Mouse (Mus musculus) embryonic facial prominence, embryonic 14.5 days (tissue): ENCODE results near the gene Sdc4. TPM values are rescaled to one million over a fixed set of nuclear protein-coding genes. Genes with fewer than 3 reads are reported as not detected.

Source experiments
- ATAC-seq: fragments of 200-750 bp; cut with Nextera tagmentation; 2 replicates; pipeline ENCODE4 v1.8.0; 2017; ENCODE audit warnings: low read depth, moderate number of reproducible peaks, moderate TSS enrichment
- DNase-seq: peaks from one replicate; pipeline ENCODE4 v3.0.0-alpha.2; 2015; ENCODE audit warnings: low spot score
- H3K27ac ChIP-seq: fragments of 300-500 bp; sonication (generic); replicated peaks from 2 replicates; pipeline ENCODE4 v1.5.1; 2014; ENCODE audit warnings: low read depth, mild to moderate bottlenecking, low read length, moderate library complexity
- H3K27me3 ChIP-seq: fragments of 300-500 bp; sonication (generic); replicated peaks from 2 replicates; pipeline ENCODE4 v1.6.1; 2014; ENCODE audit warnings: low read length; ENCODE audit not compliant: control insufficient read depth, insufficient read depth
- H3K36me3 ChIP-seq: fragments of 300-500 bp; sonication (generic); 2 replicates; pipeline ENCODE4 v1.6.1; 2014; ENCODE audit warnings: low read length, mixed read lengths; ENCODE audit not compliant: control insufficient read depth, insufficient read depth
- H3K4me1 ChIP-seq: fragments of 300-500 bp; sonication (generic); 2 replicates; pipeline ENCODE4 v1.6.1; 2014; ENCODE audit warnings: antibody characterized with exemption, low read length; ENCODE audit not compliant: control insufficient read depth, insufficient read depth
- H3K4me2 ChIP-seq: fragments of 300-500 bp; sonication (generic); 2 replicates; pipeline ENCODE4 v1.6.1; 2014; ENCODE audit warnings: low read depth, mild to moderate bottlenecking, low read length, moderate library complexity, mixed read lengths
- H3K4me3 ChIP-seq: fragments of 300-500 bp; sonication (generic); 2 replicates; pipeline ENCODE4 v1.5.1; 2014; ENCODE audit warnings: low read depth, mild to moderate bottlenecking, low read length
- H3K9ac ChIP-seq: fragments of 300-500 bp; sonication (generic); 2 replicates; pipeline ENCODE4 v1.6.1; 2014; ENCODE audit warnings: low read depth, mild to moderate bottlenecking, low read length, moderate library complexity, mixed read lengths
- H3K9me3 ChIP-seq: fragments of 300-500 bp; sonication (generic); 2 replicates; pipeline ENCODE4 v1.6.1; 2016; ENCODE audit warnings: low read length; ENCODE audit not compliant: control insufficient read depth
- WGBS: fragments of 180-500 bp; shearing (Covaris S2); extraction: QIAGEN DNeasy Blood & Tissue Kit; methylation state at CpG from one replicate; pipeline ENCODE4 v1.1.7; 2014; 5-methylcytosine and 5-hydroxymethylcytosine counted together
- polyA plus RNA-seq: library from polyadenylated mRNA; unstranded; fragments of >200 nt; fragmentation: Nextera tagmentation; extraction: Ambion mirVana; gene quantifications from 2 replicates; pipeline ENCODE4 v1.2.1, GENCODE M21; 2014

Gene Sdc4
- polyA plus RNA-seq, 1 experiment from 2014 or later, result 57.1 TPM

GRCm38 (mm10) chr2:164453887-164454500 lies 10.3 kb upstream of the Sdc4 start:
- no peak for DNase-seq

GRCm38 (mm10) chr2:164453047-164453757 lies 9.5 kb upstream of the Sdc4 start:
- Histone ChIP-seq H3K36me3 (no peaks in the 10 kb centered on the region), H3K4me2 (no peak overlapping the region), H3K9ac (no peak overlapping the region), H3K27me3 (no peaks in the 10 kb centered on the region), H3K4me3 (no peak overlapping the region), H3K4me1 (peaks cover 30% of the 10 kb centered on the region), H3K9me3 (peaks cover 4% of the 10 kb centered on the region; the same call in 1 of the 2 replicates), H3K27ac (no peak overlapping the region)
- WGBS, result 72% methylated on average over 14 of the region's 14 CpGs
- ATAC-seq, result no peak
- DNase-seq, result no peak

More at GRCm38 (mm10) chr2:164453887-164454500, 10.3 kb upstream of the Sdc4 start:
- WGBS, result 59% methylated on average over 7 of the region's 7 CpGs
- Histone ChIP-seq H3K4me1 (peaks cover 27% of the 10 kb centered on the region), H3K27ac (no peak overlapping the region), H3K4me2 (no peak overlapping the region), H3K27me3 (no peaks in the 10 kb centered on the region), H3K9me3 (peaks cover 4% of the 10 kb centered on the region; the same call in 1 of the 2 replicates), H3K9ac (no peak overlapping the region), H3K36me3 (no peaks in the 10 kb centered on the region), H3K4me3 (no peak overlapping the region)
- ATAC-seq, result no peak

- Histone ChIP-seq H3K9me3 (peaks cover 4% of the 10 kb centered on the region; the same call in 1 of the 2 replicates), H3K27ac (0 out of 2 replicates have a peak overlapping the region, but pooled peaks have one; percentile 35), H3K9ac (no peak overlapping the region), H3K36me3 (no peaks in the 10 kb centered on the region), H3K4me1 (peaks cover 30% of the 10 kb centered on the region), H3K4me3 (no peak overlapping the region), H3K4me2 (no peak overlapping the region), H3K27me3 (no peaks in the 10 kb centered on the region)
- DNase-seq (peak; percentile 78), ATAC-seq (peak; percentile 45)
- WGBS, result 21% methylated on average over 12 of the region's 13 CpGs
Observed at GRCm38 (mm10) chr2:164452000-164452676, 8.5 kb upstream of the Sdc4 start.

GRCm38 (mm10) chr2:164449341-164450042 lies 5.8 kb upstream of the Sdc4 start:
- Histone ChIP-seq H3K9me3 (peaks cover 4% of the 10 kb centered on the region; the same call in 1 of the 2 replicates), H3K4me2 (no peak overlapping the region), H3K4me1 (peaks cover 14% of the 10 kb centered on the region), H3K27ac (peak overlapping the region; percentile 65), H3K36me3 (no peaks in the 10 kb centered on the region), H3K27me3 (no peaks in the 10 kb centered on the region), H3K4me3 (no peak overlapping the region), H3K9ac (no peak overlapping the region)
- peak; percentile 51; the same call in 1 of the 2 replicates for ATAC-seq
- 72% methylated on average over 14 of the region's 14 CpGs for WGBS
- peak; percentile 43 for DNase-seq

DNA sequence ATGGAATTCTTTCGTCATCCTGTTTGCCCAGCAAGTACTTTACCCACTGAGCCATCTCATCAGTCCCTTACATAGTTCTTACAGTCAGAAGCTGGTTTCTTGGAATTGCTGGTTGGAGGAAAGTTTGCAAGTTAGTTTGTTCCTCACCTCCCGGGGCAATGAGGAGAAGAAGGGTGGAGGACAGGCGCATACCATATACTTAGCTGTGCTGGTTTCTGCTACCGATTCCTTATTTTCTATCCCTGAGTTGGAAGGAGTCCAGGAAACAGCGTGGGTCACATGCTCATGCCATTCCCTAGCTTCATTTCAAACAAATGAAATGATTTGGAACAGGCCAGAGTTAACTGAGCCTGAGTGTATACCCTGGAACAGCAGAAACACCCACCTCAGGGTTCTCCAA lies 5.2 kb upstream of the Sdc4 start:
- 52% methylated on average over 5 of the region's 5 CpGs for WGBS
- peaks cover 14% of the 10 kb centered on the region for H3K4me1 ChIP-seq
- H3K4me3 ChIP-seq, result no peak overlapping the region
- no peaks in the 10 kb centered on the region for H3K36me3 ChIP-seq
- peaks cover 4% of the 10 kb centered on the region; the same call in 1 of the 2 replicates for H3K9me3 ChIP-seq
- H3K9ac ChIP-seq, result no peak overlapping the region
- no peak overlapping the region for H3K4me2 ChIP-seq
- ATAC-seq, result no peak
- no peaks in the 10 kb centered on the region for H3K27me3 ChIP-seq
- peak overlapping the region; percentile 65; the same call in 1 of the 2 replicates for H3K27ac ChIP-seq
- peak; percentile 51 for DNase-seq

DNA sequence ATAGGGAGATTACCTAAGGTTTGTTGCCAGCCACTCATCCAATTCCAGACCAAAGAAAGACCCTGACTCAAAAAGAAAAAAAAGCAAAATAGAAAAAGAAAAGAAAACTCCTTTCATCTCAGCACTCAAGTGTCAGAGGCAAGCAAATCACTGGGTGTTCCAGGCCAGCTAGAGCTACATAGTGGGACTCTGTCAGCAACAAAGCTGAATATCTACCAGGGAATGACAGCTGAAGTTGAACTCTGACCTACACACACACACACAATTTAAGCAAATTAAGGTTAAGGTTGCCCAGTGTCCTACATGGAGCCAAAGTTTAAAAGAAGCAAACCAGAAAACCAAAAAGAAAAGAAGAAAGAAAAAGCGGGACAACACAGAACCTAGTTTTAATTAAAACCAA lies 4.5 kb upstream of the Sdc4 start:
- no peak overlapping the region for H3K4me3 ChIP-seq
- H3K36me3 ChIP-seq, result no peaks in the 10 kb centered on the region
- H3K9ac ChIP-seq, result no peak overlapping the region
- peaks cover 18% of the 10 kb centered on the region for H3K4me1 ChIP-seq
- 82% methylated on average over 1 of the region's 1 CpGs for WGBS
- peaks cover 4% of the 10 kb centered on the region; the same call in 1 of the 2 replicates for H3K9me3 ChIP-seq
- H3K27me3 ChIP-seq, result no peaks in the 10 kb centered on the region
- no peak overlapping the region for H3K4me2 ChIP-seq
- no peak for ATAC-seq
- H3K27ac ChIP-seq, result no peak overlapping the region
- no peak for DNase-seq

- H3K9ac ChIP-seq, result no peak overlapping the region
- H3K4me2 ChIP-seq, result no peak overlapping the region
- 62% methylated on average over 3 of the region's 3 CpGs for WGBS
- no peak overlapping the region for H3K4me3 ChIP-seq
- DNase-seq (no peak), ATAC-seq (no peak)
- no peaks in the 10 kb centered on the region for H3K27me3 ChIP-seq
- peaks cover 4% of the 10 kb centered on the region; the same call in 1 of the 2 replicates for H3K9me3 ChIP-seq
- peaks cover 21% of the 10 kb centered on the region for H3K4me1 ChIP-seq
- no peak overlapping the region for H3K27ac ChIP-seq
- H3K36me3 ChIP-seq, result no peaks in the 10 kb centered on the region
Observed at GRCm38 (mm10) chr2:164446086-164446469, 2.4 kb upstream of the Sdc4 start.

DNA sequence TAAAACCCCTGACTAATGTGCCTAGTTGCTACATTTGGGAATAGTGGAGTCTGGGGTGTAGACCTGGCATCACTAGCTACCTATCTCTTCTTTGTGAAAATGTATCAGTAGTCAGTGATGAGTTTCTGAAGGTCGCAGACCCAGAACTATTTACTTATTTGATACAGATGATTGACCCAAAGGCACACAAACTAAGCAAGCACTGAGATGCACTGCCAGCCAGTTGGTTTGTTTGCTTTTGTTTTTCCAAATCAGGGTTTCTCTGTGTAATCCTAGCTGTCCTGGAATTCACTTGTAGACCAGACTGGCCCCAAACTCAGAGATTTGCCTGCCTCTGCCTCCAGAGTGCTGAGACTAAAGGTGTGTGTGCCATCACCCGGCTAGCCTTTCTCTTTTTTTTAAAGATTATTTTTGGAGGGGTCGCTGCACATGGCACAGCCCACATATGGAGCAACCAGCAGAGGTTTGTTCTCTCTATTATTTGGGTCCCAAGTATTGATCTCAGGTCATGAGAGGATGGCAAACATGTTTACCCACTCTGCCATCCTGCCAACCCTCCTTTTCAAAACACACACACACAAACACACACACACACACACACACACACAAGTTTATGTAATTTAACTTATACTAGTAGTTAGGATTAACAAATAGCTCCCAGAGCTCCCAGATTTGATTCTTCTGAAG lies 1.9 kb upstream of the Sdc4 start:
- no peak overlapping the region for H3K27ac ChIP-seq
- WGBS, result 82% methylated on average over 3 of the region's 3 CpGs
- H3K9ac ChIP-seq, result no peak overlapping the region
- H3K36me3 ChIP-seq, result no peaks in the 10 kb centered on the region
- no peak overlapping the region for H3K4me2 ChIP-seq
- H3K4me3 ChIP-seq, result no peak overlapping the region
- DNase-seq (no peak), ATAC-seq (no peak)
- H3K27me3 ChIP-seq, result no peaks in the 10 kb centered on the region
- H3K4me1 ChIP-seq, result peaks cover 25% of the 10 kb centered on the region
- H3K9me3 ChIP-seq, result peaks cover 4% of the 10 kb centered on the region; the same call in 1 of the 2 replicates
